Mouse (Mus musculus) retina, postnatal 1 day (tissue): ENCODE measurements around the gene Tom1l2.
A peak's percentile ranks its signal among the peaks of the same experiment; 100 is the strongest.

Experiments
- DNase-seq: peaks from one replicate; pipeline ENCODE4 v3.0.0-alpha.2; 2012

Tom1l2 gene

DNA sequence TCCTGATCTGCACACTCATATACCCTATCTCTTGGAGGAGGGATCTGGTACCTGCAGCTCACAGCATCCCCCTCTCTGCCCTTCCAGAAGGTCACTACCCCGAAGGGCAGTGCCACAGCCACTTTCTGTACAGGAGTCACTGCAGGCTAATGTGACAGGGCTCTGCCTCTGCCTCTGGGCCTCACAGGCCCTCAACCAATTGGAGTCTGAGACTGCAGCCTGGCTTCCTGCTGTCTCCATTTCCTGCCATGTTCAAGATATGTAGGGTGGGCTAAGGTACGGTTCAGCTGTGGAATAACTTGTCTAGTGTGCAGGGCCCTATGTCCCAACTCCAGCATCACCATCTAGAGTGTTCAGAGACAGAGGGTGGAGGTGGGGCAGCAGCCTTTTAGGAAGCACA is 95.0 kb downstream of the Tom1l2 start:
- no peak for DNase-seq

DNA sequence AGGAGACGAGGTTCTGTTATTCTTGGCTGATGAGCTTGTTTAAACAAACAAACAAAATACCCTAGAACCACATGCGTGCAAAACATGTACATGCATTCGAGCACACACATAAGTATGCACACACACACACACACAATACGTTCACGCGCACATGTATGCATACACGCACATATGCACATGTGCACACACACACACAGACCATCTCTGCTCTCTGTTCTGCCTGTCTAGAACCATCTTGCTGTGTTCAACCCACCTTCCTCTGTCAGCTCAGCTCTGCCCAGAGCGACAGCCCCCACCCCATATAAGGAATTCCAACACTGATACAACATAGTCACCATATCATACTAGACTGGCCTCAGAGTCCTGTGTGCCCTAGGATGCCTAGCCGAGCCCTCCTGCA is 96.0 kb downstream of the Tom1l2 start:
- DNase-seq = no peak

GRCm38 (mm10) chr11:60256176-60256681 is 96.5 kb downstream of the Tom1l2 start:
- peak; percentile 7 for DNase-seq

- no peak for DNase-seq
These were observed 97.1 kb downstream of the Tom1l2 start for GRCm38 (mm10) chr11:60255639-60256038.

- no peak for DNase-seq
These were observed 97.5 kb downstream of the Tom1l2 start for GRCm38 (mm10) chr11:60255181-60255580.

DNA sequence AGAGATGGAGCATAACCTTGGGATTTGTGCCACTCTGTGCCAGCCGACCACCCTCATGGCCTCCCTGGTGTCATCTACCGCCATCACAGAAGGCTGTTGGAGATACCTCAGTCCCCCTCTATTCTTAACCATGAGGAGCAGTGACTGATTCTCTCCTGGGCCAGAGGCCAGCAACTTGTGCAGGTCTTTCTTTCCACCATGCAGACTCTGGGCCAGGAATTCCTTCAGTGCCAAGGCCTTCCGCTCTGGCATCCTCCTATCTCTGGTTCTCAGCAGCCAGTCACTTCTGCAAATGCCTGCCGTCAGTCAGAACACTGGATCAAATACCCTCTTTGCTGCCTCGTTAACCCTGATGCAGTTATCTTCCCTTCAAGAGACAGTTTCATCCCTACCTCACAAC is 98.4 kb downstream of the Tom1l2 start:
- no peak for DNase-seq

DNA sequence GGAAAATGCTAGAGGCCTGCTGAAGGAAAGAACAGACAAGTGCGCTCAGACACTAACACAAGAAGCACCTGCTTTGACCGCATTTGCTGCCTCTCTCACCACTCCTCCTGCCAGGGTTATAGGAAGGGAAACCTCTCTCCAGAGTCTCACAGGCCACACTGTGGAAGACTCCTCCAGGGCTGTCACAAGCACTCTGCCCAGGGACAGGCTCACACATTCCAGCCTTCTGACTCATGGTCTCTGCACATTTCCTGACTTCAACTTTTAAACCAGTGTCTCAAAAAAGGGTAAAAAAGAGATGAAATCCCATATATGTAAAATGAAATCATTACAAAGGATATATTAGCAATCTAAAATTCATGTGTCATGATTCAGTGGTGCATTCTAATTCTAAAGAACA is 99.2 kb downstream of the Tom1l2 start:
- no peak for DNase-seq

GRCm38 (mm10) chr11:60250971-60251643 is 101.6 kb downstream of the Tom1l2 start:
- peak; percentile 75 for DNase-seq

DNA sequence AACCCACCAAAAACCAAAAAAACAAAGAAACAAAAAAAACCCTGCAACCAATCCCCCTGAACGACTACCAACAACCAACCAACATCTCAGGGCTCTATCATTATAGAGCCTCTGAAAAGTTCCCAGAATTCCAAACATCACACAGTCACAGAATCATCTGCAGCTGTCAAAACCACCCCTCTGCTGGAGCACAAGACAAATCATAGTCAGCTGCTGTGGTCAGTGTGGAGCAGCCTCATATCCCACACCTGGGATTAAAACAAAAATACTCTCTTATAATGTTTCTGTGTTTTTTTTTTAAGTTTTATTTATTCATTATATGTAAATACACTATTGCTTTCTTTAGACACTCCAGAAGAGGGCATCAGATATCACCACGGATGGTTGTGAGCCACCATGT is 102.8 kb downstream of the Tom1l2 start:
- no peak for DNase-seq

GRCm38 (mm10) chr11:60248596-60249404 is 103.9 kb downstream of the Tom1l2 start:
- DNase-seq = peak; percentile 52

DNA sequence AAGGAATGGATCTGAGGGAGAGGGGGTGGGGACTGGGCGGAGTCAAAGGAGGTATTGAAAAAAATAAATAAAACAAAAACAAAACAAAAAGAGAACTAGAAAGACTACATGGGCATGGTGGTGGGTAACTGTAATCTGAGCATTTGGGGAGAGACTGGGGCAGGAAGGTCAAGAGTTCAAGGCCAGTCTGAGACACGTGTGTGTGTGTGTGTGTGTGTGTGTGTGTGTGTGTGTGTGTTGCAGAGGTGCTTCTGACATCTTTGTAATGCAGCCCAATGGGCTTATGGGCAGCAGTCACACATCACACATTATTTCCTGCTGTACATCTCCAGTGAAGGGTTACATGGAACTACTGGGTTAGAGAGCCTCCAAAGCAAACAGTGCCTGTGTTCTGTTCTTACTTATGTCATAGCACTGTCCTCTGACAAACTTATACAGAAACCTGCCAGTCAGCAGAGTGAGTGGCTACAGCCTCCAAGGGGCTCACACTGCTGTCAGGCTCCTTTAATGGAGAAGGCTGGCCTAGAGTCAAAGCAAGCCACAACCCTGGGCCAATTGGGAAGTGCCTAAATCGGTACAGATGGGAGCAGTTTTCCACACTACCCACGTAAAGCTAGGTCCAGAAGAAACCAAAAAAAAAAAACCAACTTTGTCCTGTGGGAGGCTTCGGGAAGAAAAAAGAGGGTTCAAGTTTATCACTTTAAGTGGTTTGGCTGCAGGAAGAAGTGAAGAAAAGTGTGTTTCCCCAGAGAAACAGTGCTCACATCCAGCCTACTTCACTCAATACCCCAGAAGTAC is 104.8 kb downstream of the Tom1l2 start:
- DNase-seq = no peak

GRCm38 (mm10) chr11:60246077-60246476 is 106.6 kb downstream of the Tom1l2 start:
- DNase-seq = peak; percentile 15

DNA sequence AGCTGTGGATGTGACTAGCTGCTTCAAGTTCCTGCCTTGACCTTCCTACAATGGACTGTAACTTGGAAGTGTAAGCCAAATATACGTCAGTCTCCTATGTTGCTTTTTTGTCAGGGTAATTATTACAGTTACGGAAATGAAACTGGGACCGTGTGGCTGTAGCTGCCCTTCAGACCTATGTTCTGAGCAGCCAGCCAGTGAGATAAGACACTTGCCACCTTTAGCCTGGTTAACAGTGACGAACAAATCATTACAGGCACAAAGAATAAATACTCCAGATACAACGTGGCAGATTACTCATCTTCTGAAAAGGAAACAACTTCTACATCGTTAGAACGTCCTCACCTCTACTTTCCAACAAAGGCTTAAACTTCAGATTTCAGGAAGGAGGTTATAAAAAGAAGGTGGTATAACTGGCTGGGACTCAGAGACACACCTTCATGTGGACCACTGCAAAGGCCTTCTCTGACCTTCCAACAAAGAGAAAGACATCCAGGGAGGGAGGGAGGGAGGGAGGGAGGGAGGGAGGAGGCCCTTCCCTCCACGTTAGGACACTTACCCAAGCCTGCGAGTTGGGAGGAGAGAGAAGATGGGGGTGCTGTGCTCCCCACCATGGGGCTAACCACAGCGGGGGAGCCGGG is 108.1 kb downstream of the Tom1l2 start:
- DNase-seq = no peak

DNA sequence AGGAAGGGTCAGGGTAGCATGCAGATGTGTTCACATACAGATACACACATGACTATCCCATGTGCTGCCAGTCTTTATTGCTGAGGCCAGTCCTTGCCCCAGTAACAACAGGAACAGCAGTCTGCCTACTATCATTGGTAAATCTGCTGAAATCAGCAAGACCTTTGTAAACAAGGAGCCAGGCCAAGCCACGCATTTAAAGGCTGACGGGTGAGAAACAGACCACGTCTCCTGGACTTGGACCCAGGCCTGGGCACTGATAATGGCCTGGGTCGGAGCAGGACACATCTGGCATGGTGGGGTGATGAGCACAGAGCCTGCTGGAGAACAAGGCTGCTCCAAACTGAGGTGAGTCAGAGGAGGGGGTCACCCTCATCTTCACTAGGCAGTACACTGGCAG is 112.2 kb downstream of the Tom1l2 start:
- no peak for DNase-seq

DNA sequence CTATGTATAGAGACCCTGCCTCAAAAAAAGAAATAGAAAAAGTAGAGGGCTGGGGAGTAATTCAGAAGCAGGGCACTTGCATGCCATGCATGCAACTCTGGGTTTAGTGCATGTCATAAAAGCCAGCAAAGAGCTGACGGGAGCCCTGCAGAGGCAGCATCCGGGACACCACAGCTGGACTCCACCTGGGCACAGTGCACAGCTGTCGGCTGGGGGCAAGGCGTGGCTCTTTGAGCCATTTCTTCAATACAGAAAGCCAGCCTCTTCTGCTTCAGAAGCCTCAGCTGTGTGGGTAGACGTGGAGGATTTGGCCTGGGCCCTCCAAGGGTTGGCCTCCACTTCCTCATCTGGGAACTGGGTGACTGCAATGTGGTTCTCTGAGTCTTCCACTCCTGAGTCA is 117.4 kb downstream of the Tom1l2 start:
- DNase-seq = no peak

GRCm38 (mm10) chr11:60233235-60233634 is 119.5 kb downstream of the Tom1l2 start:
- DNase-seq = peak; percentile 14

GRCm38 (mm10) chr11:60232441-60233058 is 120.2 kb downstream of the Tom1l2 start:
- no peak for DNase-seq

DNA sequence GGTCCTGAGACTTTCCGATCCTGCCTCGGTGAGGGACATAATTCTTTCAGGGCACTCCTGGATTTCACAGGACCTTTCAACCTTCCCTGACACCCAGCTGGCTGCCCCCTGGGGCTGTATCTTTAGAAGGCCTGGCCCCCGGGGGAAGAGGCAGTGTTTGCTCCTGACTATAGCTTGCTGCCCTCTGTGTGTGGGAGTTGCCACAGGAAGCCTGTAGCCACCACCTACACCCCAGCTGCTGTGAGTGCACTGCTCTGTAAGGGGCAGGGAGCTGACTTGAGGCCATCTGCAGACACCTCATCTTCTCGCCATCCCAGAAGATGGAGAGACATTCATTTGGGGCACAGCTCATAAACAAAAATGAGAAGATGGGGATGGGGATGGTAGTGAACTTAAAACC is 120.8 kb downstream of the Tom1l2 start:
- DNase-seq = no peak

GRCm38 (mm10) chr11:60231326-60231725 is 121.4 kb downstream of the Tom1l2 start:
- no peak for DNase-seq

GRCm38 (mm10) chr11:60230512-60230911 is 122.2 kb downstream of the Tom1l2 start:
- DNase-seq = no peak

- DNase-seq = no peak
These were observed 122.9 kb downstream of the Tom1l2 start for GRCm38 (mm10) chr11:60229821-60230220.

DNA sequence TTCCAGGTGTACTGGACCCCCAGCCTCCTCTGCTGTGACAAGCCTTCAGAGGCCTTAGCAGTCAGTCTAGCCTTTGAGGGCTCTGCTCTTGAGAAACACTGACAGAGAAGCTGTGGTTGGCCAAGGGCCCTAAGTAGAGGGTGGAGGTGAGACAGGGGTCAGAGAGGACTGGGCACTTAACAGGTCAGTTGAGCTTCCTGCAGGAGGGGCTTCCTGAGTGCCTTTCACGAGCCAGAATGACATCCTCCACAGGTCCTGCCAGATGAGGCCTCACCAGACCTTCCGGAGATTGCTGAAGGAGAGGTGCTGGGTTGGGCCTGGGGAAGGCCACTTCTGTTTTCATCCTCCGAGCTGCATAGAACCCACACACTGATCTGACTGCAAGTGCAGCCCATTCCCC is 124.2 kb downstream of the Tom1l2 start:
- no peak for DNase-seq
